Mouse (Mus musculus) thymus, adult 2 months (tissue): ENCODE data around the gene Hoxa9.

ENCODE experiments used
- CTCF ChIP-seq: fragments of 200-500 bp; IDR thresholded peaks from 2 replicates; pipeline ENCODE4 v1.5.1; 2012; ENCODE audit warnings: mild to moderate bottlenecking, control low read depth, low read length, moderate library complexity, borderline replicate concordance; ENCODE audit not compliant: control insufficient read depth, poor library complexity, insufficient read depth; ENCODE audit errors: extremely low read depth
- POLR2A ChIP-seq: fragments of 200-500 bp; IDR thresholded peaks from 2 replicates; pipeline ENCODE4 v1.6.1; 2012; ENCODE audit warnings: mild to moderate bottlenecking, low read length, control low read depth, moderate library complexity; ENCODE audit not compliant: control insufficient read depth, poor library complexity, insufficient read depth; ENCODE audit errors: extremely low read depth

DNA sequence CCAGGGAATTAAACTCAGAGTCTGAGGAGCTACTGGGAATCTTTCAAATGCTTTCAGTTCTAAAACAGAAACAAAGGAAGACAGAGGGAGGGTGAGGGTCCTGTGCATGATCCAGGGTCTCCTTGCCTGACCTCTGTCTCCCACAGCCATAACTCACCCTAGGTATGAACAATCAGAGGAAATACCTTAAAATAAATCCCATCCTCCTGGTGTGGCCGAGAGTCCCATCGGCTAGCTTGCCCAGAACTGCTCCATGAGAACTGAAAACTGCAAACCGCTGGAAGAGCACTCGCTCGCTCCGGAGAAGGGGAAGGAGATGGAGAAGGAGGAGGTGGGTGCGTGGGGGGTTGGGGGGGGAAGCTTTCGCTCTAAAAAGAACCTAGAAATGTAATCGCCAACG is 51.2 kb downstream of the Hoxa9 start:
- TF ChIP-seq CTCF (no peak), POLR2A (no peak)
